Mouse (Mus musculus): ENCODE data around the gene Galc.

Galc gene

GRCm38 (mm10) chr12:98258845-98259517 is at the start of gene Galc:
Gene Galc, minus strand, starts transcription at chr12:98259459.
- peak; percentile 76 to 81 for DNase-seq

GRCm38 (mm10) chr12:98307179-98307915 is 48.1 kb upstream of the Galc start:
- DNase-seq, result no peak

- no peak for DNase-seq
Measured at GRCm38 (mm10) chr12:98303013-98303412, 43.8 kb upstream of the Galc start.

GRCm38 (mm10) chr12:98301980-98302379 is 42.7 kb upstream of the Galc start:
- DNase-seq, result no peak

GRCm38 (mm10) chr12:98294241-98294640 is 35.0 kb upstream of the Galc start:
- no peak for DNase-seq

GRCm38 (mm10) chr12:98292278-98292677 is 33.0 kb upstream of the Galc start:
- DNase-seq, result no peak

GRCm38 (mm10) chr12:98290475-98290874 is 31.2 kb upstream of the Galc start:
- no peak for DNase-seq

GRCm38 (mm10) chr12:98284477-98284876 is 25.2 kb upstream of the Galc start:
- no peak for DNase-seq

GRCm38 (mm10) chr12:98283487-98283860 is 24.2 kb upstream of the Galc start:
- DNase-seq, result peak; percentile 23 to 31

GRCm38 (mm10) chr12:98282776-98283486 is 23.7 kb upstream of the Galc start:
- peak in 1 of 2 experiments; percentile 26 for DNase-seq

- DNase-seq, result no peak
Measured at GRCm38 (mm10) chr12:98280996-98281395, 21.7 kb upstream of the Galc start.

GRCm38 (mm10) chr12:98280530-98280929 is 21.3 kb upstream of the Galc start:
- DNase-seq, result peak; percentile 73 to 79

- DNase-seq, result no peak
Measured at GRCm38 (mm10) chr12:98272433-98272832, 13.2 kb upstream of the Galc start.

- DNase-seq, result no peak
Measured at GRCm38 (mm10) chr12:98270810-98271566, 11.7 kb upstream of the Galc start.

- DNase-seq, result peak; percentile 52 to 54
Measured at GRCm38 (mm10) chr12:98269791-98270745, 10.8 kb upstream of the Galc start.

GRCm38 (mm10) chr12:98268441-98269369 is 9.4 kb upstream of the Galc start, which contains the start of gene Gpr65:
Gene Gpr65, plus strand, starts transcription at chr12:98268635.
- DNase-seq, result peak; percentile 48 to 49

GRCm38 (mm10) chr12:98265697-98266096 is 6.4 kb upstream of the Galc start:
- DNase-seq, result no peak

GRCm38 (mm10) chr12:98259518-98259852 is 226 bp upstream of the Galc start:
- no peak for DNase-seq

- DNase-seq, result no peak
Measured at GRCm38 (mm10) chr12:98258371-98258844, 851 bp downstream of the Galc start.

- peak; percentile 33 to 35 for DNase-seq
Measured at GRCm38 (mm10) chr12:98255373-98255995, 3.8 kb downstream of the Galc start.
